Mouse (Mus musculus): ENCODE measurements around the gene Dnph1. TPM values are rescaled to one million over a fixed set of nuclear protein-coding genes. Genes with fewer than 3 reads are reported as not detected.

Dnph1 gene
- polyA plus RNA-seq, 3 experiments from 2014 or later: 4.6 to 17.6 (median 6.8) TPM

Other genes with a start within 250 kb of the Dnph1 start
- 100 to 1,000 TPM in 2 of 3 experiments, 10 to 100 TPM in 1; 76.3 to 119 (median 100) TPM for gene Polr1c, start 248.7 kb upstream of the Dnph1 start, polyA plus RNA-seq (2017; shearing (Covaris generic))
- 10 to 100 TPM; 44.2 to 58.7 (median 47.1) TPM for gene Yipf3, start 248.6 kb upstream of the Dnph1 start, polyA plus RNA-seq (2017; shearing (Covaris generic))
- gene Lrrc73, start 243.2 kb upstream of the Dnph1 start, polyA plus RNA-seq (2017; shearing (Covaris generic)): under 1 TPM in 1 of 3 experiments, not detected in 2; 0.28 TPM
- gene Tjap1, start 213.7 kb upstream of the Dnph1 start, polyA plus RNA-seq (2017; shearing (Covaris generic)): 10 to 100 TPM; 16.2 to 20.0 (median 19.1) TPM
- not detected for gene Dlk2, start 199.3 kb upstream of the Dnph1 start, polyA plus RNA-seq (2017; shearing (Covaris generic))
- 1 to 10 TPM; 1.8 to 3.9 (median 2.8) TPM for gene Abcc10, start 168.4 kb upstream of the Dnph1 start, polyA plus RNA-seq (2017; shearing (Covaris generic))
- 1 to 10 TPM; 2.5 to 5.7 (median 3.9) TPM for gene Zfp318, start 113.0 kb upstream of the Dnph1 start, polyA plus RNA-seq (2017; shearing (Covaris generic))
- gene Crip3, start 67.8 kb upstream of the Dnph1 start, polyA plus RNA-seq (2017; shearing (Covaris generic)): not detected
- not detected for gene Slc22a7, start 58.3 kb upstream of the Dnph1 start, polyA plus RNA-seq (2017; shearing (Covaris generic))
- 1 to 10 TPM in 1 of 3 experiments, under 1 TPM in 2; 0.57 to 1.2 (median 0.58) TPM for gene Ttbk1, start 9.0 kb upstream of the Dnph1 start, polyA plus RNA-seq (2017; shearing (Covaris generic))
- 1 to 10 TPM in 2 of 3 experiments, under 1 TPM in 1; 0.78 to 7.5 (median 3.1) TPM for gene Cul9, start 49.7 kb downstream of the Dnph1 start, polyA plus RNA-seq (2017; shearing (Covaris generic))
- gene Srf, start 59.5 kb downstream of the Dnph1 start, polyA plus RNA-seq (2017; shearing (Covaris generic)): 10 to 100 TPM in 1 of 3 experiments, 1 to 10 TPM in 2; 4.8 to 15.7 (median 7.7) TPM
- not detected for gene Ptk7, start 132.8 kb downstream of the Dnph1 start, polyA plus RNA-seq (2017; shearing (Covaris generic))
- gene Klc4, start 149.3 kb downstream of the Dnph1 start, polyA plus RNA-seq (2017; shearing (Covaris generic)): 10 to 100 TPM in 1 of 3 experiments, 1 to 10 TPM in 2; 7.6 to 10.1 (median 9.1) TPM
- gene Mrpl2, start 149.5 kb downstream of the Dnph1 start, polyA plus RNA-seq (2017; shearing (Covaris generic)): 10 to 100 TPM; 59.1 to 81.9 (median 60.2) TPM
- 1 to 10 TPM; 1.7 to 4.1 (median 2.5) TPM for gene Cul7, start 153.6 kb downstream of the Dnph1 start, polyA plus RNA-seq (2017; shearing (Covaris generic))
- 10 to 100 TPM; 47.3 to 50.7 (median 47.7) TPM for gene Rrp36, start 177.6 kb downstream of the Dnph1 start, polyA plus RNA-seq (2017; shearing (Covaris generic))
- 100 to 1,000 TPM; 162 to 181 (median 163) TPM for gene Mea1, start 182.1 kb downstream of the Dnph1 start, polyA plus RNA-seq (2017; shearing (Covaris generic))
- gene Klhdc3, start 184.2 kb downstream of the Dnph1 start, polyA plus RNA-seq (2017; shearing (Covaris generic)): 10 to 100 TPM; 20.7 to 22.4 (median 21.7) TPM
- gene Ppp2r5d, start 208.4 kb downstream of the Dnph1 start, polyA plus RNA-seq (2017; shearing (Covaris generic)): 10 to 100 TPM; 23.2 to 25.5 (median 23.5) TPM
- gene Pex6, start 214.8 kb downstream of the Dnph1 start, polyA plus RNA-seq (2017; shearing (Covaris generic)): 1 to 10 TPM; 3.1 to 4.8 (median 4.6) TPM
- 1 to 10 TPM in 1 of 3 experiments, under 1 TPM in 2; 0.40 to 2.3 (median 0.72) TPM for gene Gnmt, start 232.5 kb downstream of the Dnph1 start, polyA plus RNA-seq (2017; shearing (Covaris generic))

Measured in inflammation-experienced regulatory T-cells, adult 6 months (primary cell).